Mouse (Mus musculus) embryonic facial prominence, embryonic 11.5 days (tissue): ENCODE results near the gene Bace2. TPM values are rescaled to one million over a fixed set of nuclear protein-coding genes. Genes with fewer than 3 reads are reported as not detected.

Experiments
- ATAC-seq: fragments of 200-750 bp; cut with Nextera tagmentation; replicated peaks from 2 replicates; pipeline ENCODE4 v1.8.0; 2017; ENCODE audit warnings: low read depth; ENCODE audit not compliant: insufficient number of reproducible peaks, low FRiP score, low TSS enrichment
- DNase-seq: peaks from one replicate; pipeline ENCODE4 v3.0.0-alpha.2; 2015; ENCODE audit warnings: low spot score
- H3K27ac ChIP-seq: fragments of 300-500 bp; sonication (generic); replicated peaks from 2 replicates; pipeline ENCODE4 v1.5.1; 2014; ENCODE audit warnings: mild to moderate bottlenecking, low read depth, low read length, control low read depth
- H3K27me3 ChIP-seq: fragments of 300-500 bp; sonication (generic); 2 replicates; pipeline ENCODE4 v1.6.1; 2014; ENCODE audit warnings: mild to moderate bottlenecking, low read length, moderate library complexity, mixed read lengths; ENCODE audit not compliant: control insufficient read depth, insufficient read depth
- H3K36me3 ChIP-seq: fragments of 300-500 bp; sonication (generic); replicated peaks from 2 replicates; pipeline ENCODE4 v1.6.1; 2014; ENCODE audit warnings: low read depth, mild to moderate bottlenecking, low read length, moderate library complexity, mixed read lengths; ENCODE audit not compliant: control insufficient read depth, insufficient read depth
- H3K4me1 ChIP-seq: fragments of 300-500 bp; sonication (generic); 2 replicates; pipeline ENCODE4 v1.6.1; 2014; ENCODE audit warnings: low read length, mixed read lengths; ENCODE audit not compliant: control insufficient read depth, insufficient read depth
- H3K4me2 ChIP-seq: fragments of 300-500 bp; sonication (generic); 2 replicates; pipeline ENCODE4 v1.6.1; 2014; ENCODE audit warnings: low read depth, mild to moderate bottlenecking, control low read depth, low read length, moderate library complexity
- H3K4me3 ChIP-seq: fragments of 300-500 bp; sonication (generic); 2 replicates; pipeline ENCODE4 v1.5.1; 2014; ENCODE audit warnings: low read depth, low read length, control low read depth
- H3K9ac ChIP-seq: fragments of 300-500 bp; sonication (generic); replicated peaks from 2 replicates; pipeline ENCODE4 v1.6.1; 2014; ENCODE audit warnings: mild to moderate bottlenecking, control low read depth, low read length
- H3K9me3 ChIP-seq: fragments of 300-500 bp; sonication (generic); replicated peaks from 2 replicates; pipeline ENCODE4 v1.6.1; 2016; ENCODE audit warnings: mild to moderate bottlenecking, low read length, inconsistent platforms, mixed read lengths; ENCODE audit not compliant: control insufficient read depth
- WGBS: fragments of 180-500 bp; shearing (Covaris S2); extraction: QIAGEN DNeasy Blood & Tissue Kit; methylation state at CpG from one replicate; pipeline ENCODE4 v1.1.7; 2014; 5-methylcytosine and 5-hydroxymethylcytosine counted together
- polyA plus RNA-seq: library from polyadenylated mRNA; unstranded; fragments of >200 nt; fragmentation: Nextera tagmentation; extraction: Ambion mirVana; gene quantifications from 2 replicates; pipeline ENCODE4 v1.2.1, GENCODE M21; 2014

Gene Bace2
- polyA plus RNA-seq, result 3.7 and 9.1 TPM in 2 replicates

GRCm38 (mm10) chr16:97356499-97357187 lies at the start of gene Bace2:
TSS of gene Bace2 (plus strand) at chr16:97356742.
- under 1% methylated on average over 55 of the region's 58 CpGs for WGBS
- H3K9ac ChIP-seq, result peak within 1 kb of the TSS; percentile 49
- peaks cover 5% of the 10 kb centered on the region for H3K27me3 ChIP-seq
- peak within 1 kb of the TSS; percentile 52 for H3K4me3 ChIP-seq
- DNase-seq, result peak; percentile 77
- no peaks in the 10 kb centered on the region for H3K9me3 ChIP-seq
- peaks cover 3% of the 10 kb centered on the region; the same call in 1 of the 2 replicates for H3K4me1 ChIP-seq
- H3K36me3 ChIP-seq, result no peaks in the 10 kb centered on the region
- peak; percentile 85 for ATAC-seq
- no peak within 1 kb of the TSS for H3K27ac ChIP-seq
- H3K4me2 ChIP-seq, result peak within 1 kb of the TSS; percentile 97

GRCm38 (mm10) chr16:97307594-97307993 lies 48.9 kb upstream of the Bace2 start:
- no peak overlapping the region for H3K4me3 ChIP-seq
- H3K9me3 ChIP-seq, result no peaks in the 10 kb centered on the region
- no peak for ATAC-seq
- H3K36me3 ChIP-seq, result no peaks in the 10 kb centered on the region
- 36% methylated on average over 4 of the region's 4 CpGs for WGBS
- no peaks in the 10 kb centered on the region for H3K4me1 ChIP-seq
- no peak overlapping the region for H3K9ac ChIP-seq
- no peak overlapping the region for H3K4me2 ChIP-seq
- no peaks in the 10 kb centered on the region for H3K27me3 ChIP-seq
- no peak overlapping the region for H3K27ac ChIP-seq
- peak; percentile 59 for DNase-seq

GRCm38 (mm10) chr16:97309796-97310569 lies 46.6 kb upstream of the Bace2 start:
- Histone ChIP-seq H3K9me3 (no peaks in the 10 kb centered on the region), H3K27ac (no peak overlapping the region), H3K4me3 (no peak overlapping the region), H3K4me1 (no peaks in the 10 kb centered on the region), H3K4me2 (no peak overlapping the region), H3K27me3 (no peaks in the 10 kb centered on the region), H3K9ac (no peak overlapping the region), H3K36me3 (no peaks in the 10 kb centered on the region)
- ATAC-seq (no peak), DNase-seq (no peak)
- WGBS, result 68% methylated on average over 4 of the region's 4 CpGs

GRCm38 (mm10) chr16:97310570-97310846 lies 46.0 kb upstream of the Bace2 start:
- DNase-seq (no peak), ATAC-seq (no peak)
- H3K4me2 ChIP-seq, result no peak overlapping the region
- no peaks in the 10 kb centered on the region for H3K36me3 ChIP-seq
- no peaks in the 10 kb centered on the region for H3K4me1 ChIP-seq
- no peak overlapping the region for H3K4me3 ChIP-seq
- H3K9me3 ChIP-seq, result no peaks in the 10 kb centered on the region
- WGBS, result 69% methylated on average over 1 of the region's 1 CpGs
- no peaks in the 10 kb centered on the region for H3K27me3 ChIP-seq
- no peak overlapping the region for H3K27ac ChIP-seq
- H3K9ac ChIP-seq, result no peak overlapping the region

GRCm38 (mm10) chr16:97312960-97313686 lies 43.4 kb upstream of the Bace2 start:
- peak; percentile 87 for DNase-seq
- no peaks in the 10 kb centered on the region for H3K4me1 ChIP-seq
- no peaks in the 10 kb centered on the region for H3K9me3 ChIP-seq
- H3K36me3 ChIP-seq, result no peaks in the 10 kb centered on the region
- no peaks in the 10 kb centered on the region for H3K27me3 ChIP-seq
- H3K27ac ChIP-seq, result no peak overlapping the region
- no peak overlapping the region for H3K4me2 ChIP-seq
- no peak overlapping the region for H3K9ac ChIP-seq
- 29% methylated on average over 10 of the region's 10 CpGs for WGBS
- H3K4me3 ChIP-seq, result no peak overlapping the region
- peak; percentile 74 for ATAC-seq

GRCm38 (mm10) chr16:97321576-97321975 lies 35.0 kb upstream of the Bace2 start:
- Histone ChIP-seq H3K9me3 (0 out of 2 replicates have a peak, but pooled peaks cover 2% of the 10 kb centered on the region), H3K27ac (no peak overlapping the region), H3K36me3 (no peaks in the 10 kb centered on the region), H3K4me2 (no peak overlapping the region), H3K4me1 (no peaks in the 10 kb centered on the region), H3K27me3 (no peaks in the 10 kb centered on the region), H3K4me3 (no peak overlapping the region), H3K9ac (no peak overlapping the region)
- ATAC-seq (no peak), DNase-seq (no peak)
- WGBS, result 81% methylated on average over 3 of the region's 3 CpGs

GRCm38 (mm10) chr16:97322604-97323003 lies 33.9 kb upstream of the Bace2 start:
- H3K9ac ChIP-seq, result no peak overlapping the region
- no peak for ATAC-seq
- no peak overlapping the region for H3K4me2 ChIP-seq
- H3K9me3 ChIP-seq, result 0 out of 2 replicates have a peak, but pooled peaks cover 2% of the 10 kb centered on the region
- H3K4me1 ChIP-seq, result no peaks in the 10 kb centered on the region
- no peaks in the 10 kb centered on the region for H3K27me3 ChIP-seq
- no peak overlapping the region for H3K4me3 ChIP-seq
- no peak for DNase-seq
- no peaks in the 10 kb centered on the region for H3K36me3 ChIP-seq
- no peak overlapping the region for H3K27ac ChIP-seq

- H3K9ac ChIP-seq, result no peak overlapping the region
- no peaks in the 10 kb centered on the region for H3K36me3 ChIP-seq
- H3K27ac ChIP-seq, result no peak overlapping the region
- DNase-seq, result peak; percentile 44
- H3K27me3 ChIP-seq, result no peaks in the 10 kb centered on the region
- ATAC-seq, result no peak
- 0 out of 2 replicates have a peak, but pooled peaks cover 2% of the 10 kb centered on the region for H3K9me3 ChIP-seq
- H3K4me1 ChIP-seq, result no peaks in the 10 kb centered on the region
- no peak overlapping the region for H3K4me2 ChIP-seq
- WGBS, result 40% methylated on average over 8 of the region's 8 CpGs
- H3K4me3 ChIP-seq, result no peak overlapping the region
These were observed 30.6 kb upstream of the Bace2 start for GRCm38 (mm10) chr16:97325975-97326374.
